Mouse (Mus musculus): Measurements from ENCODE around the gene Gatad2b.
"Not testable (repeated sequence)": the region's sequence is repeated elsewhere in the genome, so short reads cannot be mapped to it uniquely, and the experiment has no call there.

Gatad2b gene

GRCm38 (mm10) chr3:90313367-90313766 is 20.4 kb downstream of the Gatad2b start:
- DNase-seq = no peak

DNA sequence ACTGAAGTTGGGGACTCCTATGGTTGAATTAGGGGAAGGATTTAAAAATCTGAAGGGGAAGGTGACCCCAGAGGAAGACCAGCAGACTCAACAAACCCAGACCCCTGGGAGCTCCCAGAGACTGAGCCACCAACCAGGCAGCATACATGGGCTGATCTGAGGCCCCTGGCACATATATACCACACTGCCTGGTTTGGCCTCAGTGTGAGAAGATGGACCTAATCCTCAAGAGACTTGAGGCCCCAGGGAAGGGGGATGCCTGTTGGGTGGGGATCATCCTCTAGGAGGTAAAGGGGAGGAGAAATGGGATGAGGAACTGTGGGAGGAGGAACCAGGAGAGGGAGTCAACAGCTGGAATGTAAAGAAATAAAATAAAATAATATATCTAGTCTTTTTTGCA is 21.3 kb downstream of the Gatad2b start:
- DNase-seq = no peak

GRCm38 (mm10) chr3:90322289-90322688 is 29.3 kb downstream of the Gatad2b start:
- no peak for DNase-seq

DNA sequence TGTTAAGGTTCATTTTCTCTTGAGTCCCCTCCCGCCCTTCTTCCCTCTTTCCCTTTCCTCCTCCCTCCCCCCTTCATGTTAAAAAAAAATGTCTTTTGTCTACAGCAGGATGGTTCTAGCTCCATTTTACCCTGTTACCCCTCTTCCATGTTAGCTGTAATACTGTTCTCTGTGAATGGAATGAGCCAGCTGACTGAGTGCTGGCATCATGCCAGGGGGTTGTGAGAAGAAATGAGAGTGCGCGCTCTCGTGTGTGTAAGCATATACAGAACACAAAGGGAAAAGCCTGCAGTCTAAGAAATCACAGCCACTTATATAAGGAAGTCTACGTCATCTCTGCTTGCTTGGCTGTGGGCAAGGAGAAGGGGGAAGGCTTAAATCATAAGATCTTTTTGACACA is 30.1 kb downstream of the Gatad2b start:
- DNase-seq = peak; percentile 72 to 73

DNA sequence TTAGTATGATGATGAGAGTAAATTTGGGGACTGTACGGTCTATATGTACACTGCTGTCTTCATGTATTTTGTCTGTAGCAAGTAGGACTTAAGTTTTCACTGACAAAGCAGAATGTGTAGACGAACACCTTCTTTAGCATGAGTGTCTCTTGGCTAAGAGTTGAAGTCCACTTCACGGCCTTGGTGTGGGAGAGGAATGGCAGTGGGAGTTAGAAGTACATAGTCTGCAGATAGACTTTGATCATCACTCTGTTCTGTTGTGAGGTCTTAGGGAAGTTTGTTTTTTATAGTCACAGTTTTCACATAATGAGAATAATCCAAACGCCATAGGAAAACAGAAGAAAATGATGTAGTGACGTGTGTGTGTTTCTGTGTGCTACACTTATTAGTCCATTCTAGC is 39.5 kb downstream of the Gatad2b start:
- DNase-seq = no peak

- DNase-seq = no peak
Observed at GRCm38 (mm10) chr3:90335517-90335916, 42.5 kb downstream of the Gatad2b start.

GRCm38 (mm10) chr3:90338190-90338589 is 45.2 kb downstream of the Gatad2b start:
- no peak for DNase-seq

GRCm38 (mm10) chr3:90340177-90340576 is 47.2 kb downstream of the Gatad2b start:
- no peak for DNase-seq

- DNase-seq = not testable (repeated sequence)
Observed at GRCm38 (mm10) chr3:90342853-90343252, 49.9 kb downstream of the Gatad2b start.

DNA sequence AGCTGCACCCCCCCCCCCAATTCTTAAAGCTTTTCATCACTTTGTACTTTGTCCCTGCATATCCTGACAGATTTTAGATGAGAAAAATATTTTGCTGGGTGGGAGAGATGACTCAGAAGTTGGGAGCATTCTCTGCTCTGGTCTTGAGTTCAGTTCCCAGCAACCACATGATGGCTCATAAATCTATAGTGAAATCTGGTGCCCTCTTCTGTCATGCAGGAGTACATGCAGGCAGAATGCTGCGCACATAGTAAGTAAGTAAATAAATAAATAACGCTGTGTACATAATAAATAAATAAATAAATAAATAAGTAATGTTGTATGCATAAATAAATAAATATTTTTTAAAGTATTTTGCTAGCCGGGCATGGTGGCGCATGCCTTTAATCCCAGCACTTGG is 54.9 kb downstream of the Gatad2b start:
- no peak for DNase-seq

- no peak for DNase-seq
Observed at GRCm38 (mm10) chr3:90357959-90358358, 65.0 kb downstream of the Gatad2b start.

DNA sequence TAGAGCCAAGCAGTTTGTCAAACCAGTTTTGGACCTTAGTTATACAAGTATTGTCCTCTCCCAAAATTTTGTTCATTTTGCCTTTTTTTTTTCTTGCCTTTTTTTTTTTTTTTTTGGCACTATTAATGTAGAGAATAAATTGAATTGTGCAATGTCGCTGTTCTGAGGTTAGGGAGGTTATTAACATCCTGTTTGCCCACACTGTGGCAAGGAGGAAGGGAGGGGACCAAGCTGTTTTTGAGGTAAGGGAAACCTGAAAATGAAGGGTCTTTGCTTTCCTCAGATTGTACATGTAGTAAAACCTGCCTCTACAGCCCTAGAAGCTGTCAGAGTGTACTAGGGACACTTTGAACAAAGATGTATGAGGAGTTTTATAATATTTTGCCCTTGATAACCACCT is 66.3 kb downstream of the Gatad2b start:
- no peak for DNase-seq

DNA sequence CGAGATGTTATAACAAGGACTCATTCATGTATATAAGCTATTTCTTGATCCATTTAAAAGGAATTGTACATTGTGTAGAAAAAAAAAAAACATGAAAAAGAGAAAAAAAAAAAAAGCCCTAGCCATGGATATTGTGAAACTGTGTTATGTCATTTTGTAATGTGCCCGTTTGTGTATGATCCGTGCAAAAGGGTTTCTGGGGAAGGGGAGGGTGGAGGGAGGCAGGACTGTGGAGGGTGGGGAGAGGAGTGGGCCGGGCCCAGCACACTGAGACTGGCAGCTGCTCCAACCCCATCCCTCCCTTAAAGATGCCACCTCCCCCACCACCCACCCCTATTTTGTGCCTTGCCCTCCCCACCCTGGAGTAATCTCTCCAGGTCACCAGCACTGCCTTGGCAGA is 68.5 kb downstream of the Gatad2b start:
- no peak for DNase-seq

GRCm38 (mm10) chr3:90362346-90362745 is 69.4 kb downstream of the Gatad2b start:
- DNase-seq = no peak

- no peak for DNase-seq
Observed at GRCm38 (mm10) chr3:90367001-90367632, 74.1 kb downstream of the Gatad2b start.

GRCm38 (mm10) chr3:90369041-90369440 is 76.1 kb downstream of the Gatad2b start:
- no peak for DNase-seq

GRCm38 (mm10) chr3:90371857-90372256 is 78.9 kb downstream of the Gatad2b start:
- no peak for DNase-seq

DNA sequence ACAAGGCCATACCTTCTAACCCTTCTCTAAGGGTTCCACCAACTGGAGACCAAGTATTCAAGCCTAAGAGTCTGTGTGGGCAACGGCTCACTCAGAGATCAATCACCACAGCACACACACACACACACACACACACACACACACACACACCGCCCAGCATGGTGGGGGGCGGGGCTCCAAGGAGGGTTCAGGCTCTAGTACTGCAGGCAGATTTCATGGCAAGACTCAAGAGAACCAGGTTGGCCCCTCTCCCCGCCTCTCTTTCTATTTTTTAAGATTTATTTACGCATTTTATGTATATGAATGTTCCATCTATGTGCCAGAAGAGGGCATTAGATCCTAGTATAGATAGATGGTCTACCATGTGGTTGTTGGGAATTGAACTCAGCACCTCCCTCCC is 79.8 kb downstream of the Gatad2b start:
- no peak for DNase-seq

DNA sequence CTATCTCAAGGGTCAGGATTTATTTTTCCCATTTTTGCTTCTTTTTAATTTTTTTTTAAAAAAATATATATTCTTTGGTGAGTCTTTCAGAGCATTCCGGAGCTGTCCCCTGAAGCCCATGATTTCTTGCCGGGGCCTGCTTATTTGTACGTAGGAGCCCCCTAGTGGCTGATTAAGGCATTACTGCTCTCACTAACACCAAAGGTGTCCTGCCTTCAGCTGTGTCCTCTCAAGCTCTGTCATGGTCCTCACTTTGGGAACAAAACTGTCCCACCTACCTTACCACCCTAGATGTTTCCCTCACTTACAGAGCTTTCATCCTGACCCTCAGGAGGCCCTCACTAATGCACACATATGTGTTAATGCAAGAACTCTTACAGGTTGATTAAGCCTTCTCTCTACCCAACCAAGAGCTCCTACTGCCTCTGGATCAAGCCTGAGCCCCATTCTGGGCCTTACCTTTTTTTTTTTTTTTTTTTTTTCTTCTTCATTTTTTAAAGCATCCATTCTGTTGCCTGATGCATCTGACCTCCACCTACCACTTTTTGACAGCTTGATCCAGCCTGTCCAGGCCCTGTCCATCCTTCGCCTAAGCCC is 80.6 kb downstream of the Gatad2b start:
- peak; percentile 76 to 91 for DNase-seq

DNA sequence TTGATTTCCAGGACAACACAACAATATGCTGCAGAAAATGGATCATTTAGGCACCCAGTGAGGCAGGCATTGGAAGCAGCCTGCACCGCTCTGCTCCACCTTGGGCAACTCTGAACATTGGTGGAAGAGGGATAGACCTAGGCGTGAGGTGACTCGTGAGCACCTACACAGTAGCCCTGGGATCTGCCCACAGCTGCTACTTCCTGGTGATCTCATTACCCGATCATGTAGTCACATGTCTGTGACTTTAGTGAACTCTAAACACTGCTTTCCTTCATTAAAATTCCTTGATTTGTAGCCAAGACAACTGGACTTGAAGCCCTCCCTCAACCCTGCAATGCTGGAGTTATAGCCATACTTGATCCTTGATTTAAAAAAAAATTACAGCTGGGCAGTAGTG is 81.4 kb downstream of the Gatad2b start:
- DNase-seq = no peak

DNA sequence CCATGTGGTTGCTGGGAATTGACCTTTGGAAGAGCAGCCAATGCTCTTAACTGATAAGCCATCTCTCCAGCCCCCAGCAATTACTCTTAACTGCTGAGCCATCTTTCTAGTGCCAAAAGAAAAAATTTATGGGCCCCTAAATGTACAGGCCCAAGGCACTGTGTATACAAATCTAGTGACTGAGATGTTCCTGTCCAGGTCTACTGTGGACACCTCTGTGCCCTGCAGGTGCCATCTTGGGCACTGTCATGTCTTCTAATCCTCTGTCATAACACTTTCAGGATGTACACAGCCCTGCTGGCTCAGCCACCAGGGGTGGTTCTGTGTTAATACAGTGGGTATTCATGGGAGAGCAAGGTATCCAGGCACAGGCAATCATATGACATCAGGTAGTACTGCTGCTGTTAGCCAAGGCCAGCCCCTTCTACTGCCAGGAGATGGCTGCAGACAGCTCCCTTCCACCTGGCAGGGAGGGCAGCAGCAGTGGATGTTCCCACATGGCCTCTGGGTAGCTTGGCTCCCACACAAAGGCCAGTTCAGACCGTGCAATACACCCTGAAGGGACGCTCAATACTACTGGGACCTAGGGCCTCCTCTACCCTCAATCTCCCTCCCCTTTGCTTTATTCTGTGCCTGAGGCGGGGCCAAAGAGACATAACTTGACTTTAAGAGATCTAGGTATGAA is 82.7 kb downstream of the Gatad2b start:
- no peak for DNase-seq

- DNase-seq = no peak
Observed at GRCm38 (mm10) chr3:90376247-90376585, 83.2 kb downstream of the Gatad2b start.

DNA sequence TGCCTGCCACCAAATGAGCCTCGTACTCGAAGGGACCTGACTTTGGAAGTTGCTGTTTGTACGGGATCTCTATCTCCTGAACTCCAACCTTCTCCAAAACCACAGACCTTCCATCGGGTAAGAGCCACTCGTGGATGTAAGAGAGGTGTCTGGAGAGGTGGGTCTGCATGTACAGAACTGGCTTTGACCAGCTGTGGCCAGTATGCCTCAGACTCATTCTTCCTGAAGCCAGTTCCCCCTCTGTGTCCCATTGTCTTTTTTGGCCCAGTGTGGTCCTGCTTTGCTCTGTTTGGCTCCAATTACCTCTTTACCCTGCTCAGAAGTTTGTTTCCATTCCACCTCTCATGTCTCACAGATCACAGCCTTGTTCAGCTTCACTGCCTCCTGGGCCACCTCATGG is 85.5 kb downstream of the Gatad2b start:
- DNase-seq = no peak

GRCm38 (mm10) chr3:90381727-90382126 is 88.7 kb downstream of the Gatad2b start:
- DNase-seq = no peak

DNA sequence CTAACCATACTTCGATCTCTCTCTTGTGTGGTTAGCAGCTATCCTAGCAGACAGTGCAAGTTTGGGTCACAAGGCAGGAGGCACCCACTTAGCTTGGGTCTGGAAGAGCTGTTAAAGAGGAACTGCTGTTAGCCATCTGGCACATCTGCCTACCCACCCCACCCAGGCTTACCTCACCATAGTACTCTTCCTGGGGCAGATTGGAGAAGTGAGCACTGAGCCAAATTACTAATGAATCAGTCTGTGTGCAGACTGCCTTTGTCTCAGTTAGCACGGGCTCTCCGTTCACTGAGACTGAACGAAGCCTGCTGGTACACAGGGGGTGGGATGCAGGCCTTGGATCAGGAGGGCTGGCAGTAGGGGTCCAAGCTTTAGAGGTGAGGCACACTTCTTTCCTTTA is 90.7 kb downstream of the Gatad2b start:
- DNase-seq = peak; percentile 17
